Mouse (Mus musculus) E14TG2a.4 (cell line): ENCODE results near the gene Prr14.
A peak's percentile ranks its signal among the peaks of the same experiment; 100 is the strongest.
"Not testable (repeated sequence)": the region's sequence is repeated elsewhere in the genome, so short reads cannot be mapped to it uniquely, and the experiment has no call there.

Source experiments
- H3K27me3 ChIP-seq: 2 replicates; pipeline ENCODE4 v1.6.1; 2014; ENCODE audit warnings: low read length, control low read depth; ENCODE audit not compliant: insufficient read depth
- H3K36me3 ChIP-seq: 2 replicates; pipeline ENCODE4 v1.6.1; 2014; ENCODE audit warnings: low read length, control low read depth; ENCODE audit not compliant: insufficient read depth
- H3K4me1 ChIP-seq: replicated peaks from 2 replicates; pipeline ENCODE4 v1.6.1; 2014; ENCODE audit warnings: low read depth, low read length, control low read depth
- H3K4me3 ChIP-seq: replicated peaks from 2 replicates; pipeline ENCODE4 v1.5.1; 2014; ENCODE audit warnings: mild to moderate bottlenecking, low read length
- H3K9me3 ChIP-seq: 2 replicates; pipeline ENCODE4 v1.6.1; 2014; ENCODE audit warnings: low read length, control low read depth
- CTCF ChIP-seq: conservative IDR thresholded peaks from 2 replicates; pipeline ENCODE4 v1.5.1; 2014; ENCODE audit warnings: low read length
- NANOG ChIP-seq: IDR thresholded peaks from 2 replicates; pipeline ENCODE4 v1.6.1; 2014; ENCODE audit warnings: borderline replicate concordance, low read length, mixed read lengths
- POU5F1 ChIP-seq: IDR thresholded peaks from 2 replicates; pipeline ENCODE4 v1.6.1; 2014; ENCODE audit warnings: low read length, borderline replicate concordance

Prr14 gene

GRCm38 (mm10) chr7:127477687-127478634 is 18.6 kb downstream of the Prr14 start:
- peak overlapping the region; percentile 99 for H3K4me3 ChIP-seq
- peaks cover 70% of the 10 kb centered on the region for H3K36me3 ChIP-seq
- no peaks in the 10 kb centered on the region for H3K9me3 ChIP-seq
- no peaks in the 10 kb centered on the region for H3K27me3 ChIP-seq
- peaks cover 58% of the 10 kb centered on the region for H3K4me1 ChIP-seq
- TF ChIP-seq NANOG, result no peak

- peaks cover 51% of the 10 kb centered on the region for H3K4me1 ChIP-seq
- TF ChIP-seq NANOG, result no peak
- TF ChIP-seq CTCF, result no peak
- TF ChIP-seq POU5F1, result no peak
- no peaks in the 10 kb centered on the region for H3K27me3 ChIP-seq
- peaks cover 72% of the 10 kb centered on the region for H3K36me3 ChIP-seq
- H3K4me3 ChIP-seq, result peak within 1 kb of the TSS; percentile 99
- H3K9me3 ChIP-seq, result no peaks in the 10 kb centered on the region
These were observed 19.4 kb downstream of the Prr14 start, which contains the start of gene Fbrs for GRCm38 (mm10) chr7:127478635-127479317. Gene Fbrs, plus strand, starts transcription at chr7:127479199.

GRCm38 (mm10) chr7:127479318-127480225 is 20.2 kb downstream of the Prr14 start:
- H3K4me3 ChIP-seq, result peak overlapping the region; percentile 99
- TF ChIP-seq NANOG (no peak), POU5F1 (no peak), CTCF (no peak)
- H3K9me3 ChIP-seq, result no peaks in the 10 kb centered on the region
- H3K36me3 ChIP-seq, result peaks cover 70% of the 10 kb centered on the region
- no peaks in the 10 kb centered on the region for H3K27me3 ChIP-seq
- H3K4me1 ChIP-seq, result peaks cover 49% of the 10 kb centered on the region

GRCm38 (mm10) chr7:127480321-127480720 is 20.9 kb downstream of the Prr14 start:
- Histone ChIP-seq H3K4me1 (peaks cover 50% of the 10 kb centered on the region), H3K9me3 (no peaks in the 10 kb centered on the region), H3K4me3 (peak overlapping the region; percentile 99; the same call in 1 of the 2 replicates), H3K36me3 (peaks cover 70% of the 10 kb centered on the region), H3K27me3 (no peaks in the 10 kb centered on the region)
- TF ChIP-seq NANOG, result no peak
- TF ChIP-seq CTCF, result no peak
- no peak for TF ChIP-seq POU5F1

- H3K27me3 ChIP-seq, result no peaks in the 10 kb centered on the region
- no peaks in the 10 kb centered on the region for H3K9me3 ChIP-seq
- H3K4me1 ChIP-seq, result peaks cover 40% of the 10 kb centered on the region
- H3K36me3 ChIP-seq, result peaks cover 95% of the 10 kb centered on the region
- TF ChIP-seq CTCF (no peak), NANOG (no peak), POU5F1 (no peak)
- no peak overlapping the region for H3K4me3 ChIP-seq
These were observed 26.0 kb downstream of the Prr14 start for GRCm38 (mm10) chr7:127485416-127485815.

GRCm38 (mm10) chr7:127488364-127488763 is 29.0 kb downstream of the Prr14 start:
- peaks cover 91% of the 10 kb centered on the region for H3K36me3 ChIP-seq
- not testable (repeated sequence) for H3K4me3 ChIP-seq, H3K27me3 ChIP-seq, H3K9me3 ChIP-seq
- H3K4me1 ChIP-seq, result peaks cover 33% of the 10 kb centered on the region

- H3K9me3 ChIP-seq, result no peaks in the 10 kb centered on the region
- H3K4me1 ChIP-seq, result peaks cover 27% of the 10 kb centered on the region
- TF ChIP-seq NANOG (no peak), POU5F1 (no peak), CTCF (no peak)
These were observed 30.6 kb downstream of the Prr14 start for GRCm38 (mm10) chr7:127489982-127490381.

GRCm38 (mm10) chr7:127491846-127492245 is 32.4 kb downstream of the Prr14 start:
- no peak for TF ChIP-seq NANOG
- TF ChIP-seq CTCF, result no peak
- TF ChIP-seq POU5F1, result no peak
- Histone ChIP-seq H3K9me3 (no peaks in the 10 kb centered on the region), H3K4me1 (peaks cover 26% of the 10 kb centered on the region)

More at GRCm38 (mm10) chr7:127489982-127490381, 30.6 kb downstream of the Prr14 start:
- Histone ChIP-seq H3K27me3 (no peaks in the 10 kb centered on the region), H3K36me3 (peaks cover 77% of the 10 kb centered on the region), H3K4me3 (peak overlapping the region; percentile 61)

More at GRCm38 (mm10) chr7:127491846-127492245, 32.4 kb downstream of the Prr14 start:
- Histone ChIP-seq H3K27me3 (no peaks in the 10 kb centered on the region), H3K4me3 (no peak overlapping the region), H3K36me3 (peaks cover 58% of the 10 kb centered on the region)
